In the genomic region with DNA sequence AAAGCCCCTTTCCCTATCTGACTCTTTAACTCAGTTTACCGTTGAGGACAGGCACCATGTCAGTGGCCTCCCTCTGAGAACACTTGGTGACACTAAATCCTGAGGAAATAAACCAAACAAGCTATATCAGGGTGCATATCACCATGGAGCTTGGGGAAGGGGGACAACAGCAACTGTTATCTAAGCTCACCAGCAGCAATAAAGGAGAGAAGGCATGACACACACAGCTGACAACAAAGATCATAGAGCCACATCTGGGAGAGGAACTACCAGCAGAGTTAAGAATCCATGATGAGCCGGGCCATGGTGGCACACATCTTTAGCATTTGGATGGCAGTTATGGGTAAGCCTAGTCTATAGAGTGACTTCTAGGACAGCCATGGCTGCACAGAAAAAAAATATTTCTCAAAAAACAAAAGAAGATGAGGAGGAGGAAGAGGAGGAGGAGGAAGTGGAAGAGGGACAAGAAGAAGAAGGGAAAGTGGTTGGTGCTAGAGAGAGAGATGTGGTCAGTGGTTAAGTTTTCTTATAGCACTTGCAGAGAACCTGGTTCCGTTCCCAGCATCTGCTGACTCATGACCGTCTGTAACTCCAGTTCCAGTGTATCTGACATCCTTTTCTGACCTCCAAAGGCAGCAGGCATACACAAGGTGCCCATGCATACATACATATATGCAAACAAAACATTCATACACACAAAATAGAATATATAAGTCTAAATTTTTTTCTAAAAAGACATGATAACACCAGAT, we compare ENCODE assay signal across 30 mouse cellular contexts. TPM values are rescaled to one million over a fixed set of nuclear protein-coding genes. Genes with fewer than 3 reads are reported as not detected.
"Had no signal": no experiment of that assay in that cellular context is flagged by ENCODE, and none has a peak within 500 bp of the region (broad histone marks: within the 10 kb centered on the region; RNA-seq: fewer than 3 reads in every experiment).

No protein-coding gene starts in this region.

RNA-seq across cellular contexts. Expression of gene Gm5039, which starts 13.0 kb away (rescaled TPM):
- total RNA-seq: gastrocnemius, adult 2 months; gastrocnemius, postnatal 10 days; gastrocnemius, postnatal 25 days; gastrocnemius, postnatal 4 days; heart, adult 2 months; heart, postnatal 14 days; heart, postnatal 36 days; layer of hippocampus, adult 2 months; layer of hippocampus, postnatal 10 days; layer of hippocampus, postnatal 25 days; left cerebral cortex, adult 2 months; left cerebral cortex, postnatal 14 days; left cerebral cortex, postnatal 36 days had no signal
- polyA plus RNA-seq: frontal cortex, adult 2 months; heart, adult 2 months; heart, embryonic 11.5 days; heart, embryonic 13.5 days; heart, embryonic 15.5 days; heart, postnatal 0 days; hindbrain, embryonic 10.5 days; hindbrain, embryonic 12.5 days; hindbrain, embryonic 14.5 days; hindbrain, embryonic 16.5 days; inflammation-experienced regulatory T-cells, adult 6 months; intestine, embryonic 15.5 days; intestine, postnatal 0 days; kidney, embryonic 14.5 days; kidney, embryonic 16.5 days; limb, embryonic 10.5 days; limb, embryonic 12.5 days; limb, embryonic 14.5 days had no signal
